Mouse (Mus musculus): ENCODE data around the gene Tspan11. TPM values are rescaled to one million over a fixed set of nuclear protein-coding genes. Genes with fewer than 3 reads are reported as not detected.

Tspan11 gene
- polyA plus RNA-seq, 1 experiment from 2014 or later: 1.8 TPM

Other genes starting within 250 kb of the Tspan11 start
- 0.10 and 0.28 TPM in 2 replicates for gene Prmt8, start 118.1 kb upstream of the Tspan11 start, polyA plus RNA-seq (2015; fragmentation: Nextera tagmentation; extraction: Ambion mirVana)

All from heart, embryonic 15.5 days (tissue).